Mouse (Mus musculus) gastrocnemius, postnatal 36 days (tissue): Measurements from ENCODE around the gene Fam104a. TPM values are rescaled to one million over a fixed set of nuclear protein-coding genes. Genes with fewer than 3 reads are reported as not detected.

Experiments
- DNase-seq, 2 experiments: peaks; one replicate each; pipeline ENCODE4 v3.0.0; 2022
- intact Hi-C: fragments of 180-260 bp; cut with DNase I; formaldehyde crosslinking; loops from one replicate; pipeline ENCODE4 v1.15.1; 2025
- total RNA-seq, 2 experiments: library from RNA; stranded (reverse); gene quantifications; 2 replicates each; pipeline ENCODE4 v1.2.3; 2021

Fam104a gene
- total RNA-seq, 2 experiments from 2014 or later = 26.7 to 27.6 TPM

DNA sequence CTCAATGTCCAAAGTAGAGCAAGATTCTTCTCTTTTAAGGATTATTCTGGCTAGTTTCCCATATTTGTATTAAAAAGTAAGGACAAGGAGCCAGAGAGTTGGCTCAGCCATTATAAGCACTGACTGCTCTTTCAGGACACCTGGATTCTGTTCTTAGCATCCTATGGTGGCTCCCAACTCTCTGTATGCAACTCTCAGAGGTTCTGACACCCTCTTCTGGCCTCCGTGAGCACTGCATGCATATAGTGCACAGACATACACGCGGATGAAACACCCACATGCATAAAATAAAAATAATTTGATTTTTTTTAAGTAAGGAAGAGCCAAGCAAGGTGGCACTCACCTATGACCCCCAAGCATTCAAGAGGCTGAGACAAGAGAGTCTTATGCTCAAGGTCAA is 38.8 kb downstream of the Fam104a start:
- intact Hi-C loops = loop anchor here (5.0 kb wide), 1 partner anchor 37 kb away; the partner anchor contains the start of genes D11Wsu47e and Fam104a
- DNase-seq = no peak

DNA sequence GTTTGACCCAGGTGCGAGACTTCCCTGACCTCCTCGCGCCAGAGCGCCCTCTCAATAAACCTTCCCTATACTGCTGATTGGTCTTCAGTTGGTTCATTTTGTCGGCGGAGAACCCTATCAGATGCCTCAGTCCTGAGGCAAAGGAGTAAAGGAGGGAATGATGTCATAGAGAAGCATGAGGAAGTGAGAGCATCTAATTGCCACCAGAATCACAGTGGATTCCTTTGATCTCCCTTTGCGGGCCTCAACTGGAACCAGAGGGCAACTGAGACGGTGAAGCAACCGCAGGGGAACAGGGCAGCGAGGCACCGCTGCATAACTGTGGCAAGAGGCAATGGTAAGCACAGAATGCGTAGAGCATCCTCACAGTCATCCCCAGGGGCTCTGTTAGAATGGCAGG is 45.3 kb downstream of the Fam104a start:
- no peak for DNase-seq
- intact Hi-C loops = no loop called here

DNA sequence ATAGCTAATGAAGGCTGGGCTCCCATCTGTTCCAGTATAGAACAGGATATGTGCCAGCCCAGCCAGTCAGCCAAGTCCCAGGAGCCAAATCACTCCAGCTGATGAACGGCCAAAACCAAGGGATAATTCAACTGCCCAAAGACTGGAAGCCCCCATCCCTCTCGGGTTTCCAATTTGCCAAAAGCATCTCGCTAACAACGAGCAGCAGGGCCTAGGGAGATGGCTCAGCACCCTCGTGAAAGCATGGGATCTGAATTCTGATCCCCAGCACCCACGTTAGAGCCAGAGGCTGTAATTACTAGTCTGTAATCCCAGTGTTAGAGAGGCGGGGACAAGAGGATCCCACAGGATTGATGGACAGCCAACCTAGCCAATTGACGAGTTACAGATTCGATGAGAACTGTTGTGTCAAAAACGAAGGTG is 49.2 kb downstream of the Fam104a start:
- intact Hi-C loops = no loop called here
- DNase-seq = peak in 1 of 2 experiments; percentile 2

DNA sequence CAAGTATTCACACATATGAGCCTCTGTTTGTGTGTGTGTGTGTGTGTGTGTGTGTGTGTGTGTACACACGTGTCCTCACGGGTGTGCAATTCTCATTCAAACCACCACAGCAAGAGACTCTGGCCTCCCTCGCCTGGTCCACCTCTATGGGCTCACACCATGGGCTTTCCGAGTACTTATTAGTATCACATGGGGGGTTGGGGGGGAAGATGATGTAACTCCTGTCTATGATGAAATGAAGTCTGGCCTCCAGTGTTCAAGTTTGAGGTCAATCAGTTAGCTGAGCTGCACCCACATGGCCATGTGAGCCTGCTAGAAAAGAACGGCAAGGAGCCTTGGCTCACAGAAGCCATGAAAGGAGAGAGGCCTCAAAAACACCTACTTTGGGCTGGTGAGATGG is 50.6 kb downstream of the Fam104a start:
- intact Hi-C loops = no loop called here
- DNase-seq = no peak

DNA sequence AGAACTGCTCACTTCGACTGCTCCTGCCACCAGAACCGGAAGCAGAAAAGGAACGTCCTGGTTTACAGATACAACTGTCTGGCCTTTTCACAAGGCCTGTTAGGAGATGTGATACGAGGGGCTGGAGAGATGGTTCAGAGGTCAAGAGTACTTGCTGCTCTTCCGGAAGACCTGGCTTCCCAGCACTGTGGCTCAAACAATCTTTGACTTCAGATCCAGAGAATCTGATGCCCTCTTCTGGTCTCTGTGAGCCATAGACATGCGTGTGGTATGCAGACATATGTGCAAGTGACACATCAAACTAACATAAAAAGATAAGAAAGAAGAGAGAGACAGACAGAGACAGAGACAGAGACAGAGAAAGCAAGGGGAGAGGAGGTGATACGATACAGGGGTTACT is 51.7 kb downstream of the Fam104a start:
- intact Hi-C loops = no loop called here
- no peak for DNase-seq

DNA sequence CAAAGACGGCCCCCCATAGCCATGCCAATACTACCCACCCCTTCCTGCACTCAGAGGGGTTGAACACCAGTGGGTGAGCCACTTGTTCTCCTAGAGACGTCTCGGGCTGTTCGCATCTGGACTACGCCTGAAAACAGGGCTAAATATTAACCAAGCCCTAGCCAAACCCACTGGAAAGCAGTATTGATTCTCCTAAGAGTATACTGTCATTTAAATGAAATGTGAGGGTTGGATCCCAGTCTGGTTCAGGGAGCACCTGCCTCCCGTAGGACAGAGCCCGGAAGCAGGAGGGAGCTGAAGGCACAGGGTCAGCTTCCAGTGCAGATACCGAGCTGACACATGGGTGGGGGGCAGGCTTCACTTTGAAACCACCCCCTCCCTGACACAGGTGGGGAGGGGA is 52.1 kb downstream of the Fam104a start:
- intact Hi-C loops = no loop called here
- DNase-seq = no peak

DNA sequence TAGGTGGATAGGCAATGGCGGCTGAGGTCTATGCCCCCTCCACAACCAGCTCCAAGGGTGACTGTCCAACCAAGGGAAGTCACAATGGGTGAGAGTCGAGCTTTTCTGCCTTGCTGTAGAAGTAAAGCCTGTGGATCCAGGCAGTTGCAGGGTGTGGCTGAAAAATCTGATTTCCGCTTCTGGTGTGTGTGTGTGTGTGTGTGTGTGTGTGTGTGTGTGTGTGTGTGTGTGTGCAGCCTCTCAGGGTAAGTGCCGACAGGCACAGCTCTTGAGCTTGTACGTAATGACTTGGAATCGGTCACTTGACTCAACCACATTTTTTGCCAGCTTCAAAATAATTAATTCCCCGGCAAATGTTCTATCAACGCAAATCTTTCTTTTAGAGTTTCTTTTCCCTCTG is 52.7 kb downstream of the Fam104a start:
- no peak for DNase-seq
- intact Hi-C loops = no loop called here

DNA sequence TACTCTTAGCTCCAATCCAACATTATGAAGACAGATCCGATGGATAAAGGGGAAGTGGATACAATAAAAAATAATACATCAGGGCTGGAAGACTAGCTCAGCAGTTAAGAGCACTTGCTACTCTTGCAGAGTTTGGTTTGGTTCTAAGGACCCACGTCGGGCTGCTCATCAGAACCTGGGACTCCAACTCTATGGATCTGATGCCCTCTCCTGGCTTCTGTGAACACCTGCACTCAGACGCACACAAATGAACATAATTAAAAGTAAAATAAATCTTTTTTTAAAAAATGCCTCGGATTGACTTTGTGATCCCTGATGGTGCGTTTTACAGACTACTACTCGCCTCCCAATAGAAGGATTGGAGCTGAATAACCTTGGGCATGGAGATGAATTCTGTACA is 53.3 kb downstream of the Fam104a start:
- intact Hi-C loops = no loop called here
- no peak for DNase-seq

DNA sequence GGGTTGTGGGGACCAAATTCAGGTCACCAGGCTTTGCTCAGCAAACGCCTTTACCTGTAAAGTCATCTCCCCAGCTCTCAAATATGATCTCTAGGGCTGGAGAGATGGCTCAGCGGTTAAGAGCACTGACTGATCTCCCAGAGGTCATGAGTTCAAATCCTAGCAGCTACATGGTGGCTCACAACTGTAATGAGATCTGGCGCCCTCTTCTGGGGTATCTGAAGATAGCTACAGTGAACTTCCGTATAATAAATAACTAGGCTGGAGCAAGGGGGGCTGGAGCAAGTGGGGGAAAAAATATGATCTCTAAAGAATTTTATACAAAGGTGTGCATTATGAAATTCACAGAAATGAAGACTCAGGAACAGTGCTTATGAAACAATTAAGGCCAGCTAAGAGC is 56.2 kb downstream of the Fam104a start:
- DNase-seq = no peak
- intact Hi-C loops = no loop called here

DNA sequence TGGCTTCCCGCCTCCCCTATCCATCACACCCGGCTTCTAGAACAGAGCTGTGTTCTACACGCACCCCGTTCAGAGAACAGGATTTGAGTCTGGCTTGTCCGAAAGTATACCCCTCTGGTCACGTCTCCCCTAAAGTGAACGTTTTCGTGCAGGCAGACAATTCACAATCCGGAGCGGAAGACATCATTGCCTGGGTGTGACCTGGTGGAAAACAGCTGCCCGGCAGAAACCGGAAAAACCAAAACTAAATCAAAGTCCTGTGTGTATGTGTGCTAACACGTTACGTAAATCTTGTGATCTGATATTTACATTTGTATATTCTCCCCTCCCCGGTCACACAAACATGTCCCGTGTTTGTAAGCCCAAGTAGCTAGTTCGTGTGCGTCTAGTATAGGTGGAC is 58.5 kb downstream of the Fam104a start:
- DNase-seq = no peak
- intact Hi-C loops = no loop called here

DNA sequence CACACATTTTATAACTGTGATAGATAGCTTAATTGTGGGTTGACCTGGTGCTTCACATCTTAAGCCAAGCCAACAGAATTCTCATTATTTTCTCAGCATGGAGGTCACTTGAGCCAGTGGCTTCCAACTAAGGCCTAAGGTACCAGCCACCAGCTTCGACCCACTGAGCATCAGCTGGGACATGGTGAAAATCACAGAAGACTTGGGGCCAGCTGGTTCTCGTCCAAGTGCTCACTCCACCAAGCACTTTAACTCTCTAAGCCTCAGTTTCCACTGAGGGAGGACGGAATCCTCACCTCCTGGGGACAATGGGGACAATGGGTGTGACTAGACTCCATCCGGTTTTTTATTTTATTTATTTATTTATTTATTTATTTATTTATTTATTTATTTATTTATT is 61.9 kb downstream of the Fam104a start:
- DNase-seq = no peak
- intact Hi-C loops = loop anchor here (5.0 kb wide), 1 partner anchor 440 kb away; no protein-coding TSS in a partner anchor

DNA sequence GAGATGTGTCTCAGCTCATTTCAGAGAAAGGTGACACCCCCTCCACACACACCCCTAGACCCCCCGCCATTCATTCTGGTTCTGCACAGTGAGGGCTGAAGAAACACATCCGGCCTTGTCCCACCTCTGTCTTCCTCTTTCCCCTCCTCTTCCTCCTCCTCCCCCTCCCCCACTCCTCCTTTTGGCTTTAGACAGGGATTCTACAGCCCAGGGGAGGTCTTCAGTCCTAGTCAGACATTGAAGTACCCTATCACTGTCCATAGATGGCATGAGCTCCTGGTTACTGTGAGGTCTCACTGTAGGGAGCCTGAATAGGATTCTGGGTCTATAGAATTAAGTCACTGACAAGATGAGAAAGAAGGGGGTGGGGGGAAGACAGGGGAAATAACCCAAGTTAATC is 63.0 kb downstream of the Fam104a start:
- DNase-seq = no peak
- intact Hi-C loops = loop anchor here (5.0 kb wide), 1 partner anchor 439 kb away; no protein-coding TSS in a partner anchor

DNA sequence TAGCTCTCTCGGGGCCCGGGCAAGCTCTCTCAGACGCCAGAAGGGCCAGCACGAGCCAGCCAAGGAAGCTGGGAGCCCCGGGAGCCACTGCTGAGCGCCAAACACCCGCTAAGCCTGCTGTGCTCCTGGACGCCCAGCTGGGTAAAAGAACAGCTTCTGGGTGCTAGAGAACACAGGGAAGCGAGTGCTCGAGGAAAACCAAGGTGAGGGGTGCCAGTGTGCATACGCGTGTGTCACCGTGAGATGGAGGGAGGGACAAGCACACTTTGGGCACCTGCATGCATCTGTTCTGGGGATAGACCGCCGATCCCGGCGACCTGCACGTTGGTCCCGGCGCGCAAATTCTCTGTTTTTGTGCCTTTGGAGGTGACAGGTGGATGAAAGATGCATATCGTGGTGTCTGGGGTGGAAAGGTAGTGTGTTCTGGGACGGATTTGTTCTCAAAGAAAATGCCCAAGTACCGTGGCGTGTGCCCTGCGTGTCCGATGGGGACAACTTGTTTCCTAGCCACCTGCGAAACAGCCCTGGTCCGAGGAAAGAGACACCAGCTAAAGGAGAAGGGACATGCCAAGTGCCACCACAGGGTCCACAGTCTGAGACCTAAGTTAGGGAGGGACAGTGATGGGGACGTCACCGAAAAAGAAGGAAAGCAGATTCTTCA is 64.4 kb downstream of the Fam104a start:
- no peak for DNase-seq
- intact Hi-C loops = loop anchor here (2.0 to 10.0 kb wide), 3 partner anchors 115 to 437 kb away; no protein-coding TSS in a partner anchor

DNA sequence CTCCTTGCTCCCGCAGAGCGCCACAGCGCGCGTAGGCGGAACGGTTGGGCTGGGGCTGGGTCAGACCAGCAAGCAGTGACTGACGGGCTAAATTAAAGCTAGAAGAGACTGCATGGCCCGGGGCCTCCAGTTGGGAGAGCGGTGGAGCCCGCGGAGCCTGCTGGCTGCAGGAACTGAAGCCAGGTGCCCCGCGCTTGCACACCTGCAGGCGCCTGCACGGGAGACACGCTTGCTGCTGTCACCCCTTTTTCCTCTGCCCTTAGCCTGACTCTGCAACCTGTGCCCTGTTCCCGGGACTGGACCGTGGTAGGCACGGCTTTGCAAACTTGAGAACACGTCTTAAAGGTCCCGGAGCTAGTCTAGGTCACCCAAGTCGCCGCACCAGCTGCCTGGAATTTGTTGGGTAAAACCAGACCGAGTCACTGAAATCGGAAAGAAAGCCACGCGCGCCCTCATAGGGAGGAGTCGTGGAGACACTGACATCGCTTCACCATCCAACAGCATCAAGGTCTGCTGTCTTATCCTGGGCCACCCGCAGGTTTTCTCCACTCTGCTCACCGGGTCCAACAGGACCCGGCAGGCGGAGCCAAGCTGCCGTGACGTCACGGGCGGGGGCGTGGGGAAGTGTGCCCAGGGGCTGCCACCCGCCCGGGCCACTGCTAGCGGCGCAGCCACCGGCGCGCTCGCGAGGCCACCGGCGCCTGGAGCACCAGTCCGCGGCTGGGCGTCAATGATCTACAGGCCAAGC is 65.1 kb downstream of the Fam104a start, which contains the start of gene Sstr2:
Gene Sstr2 (plus strand): TSS at position 671 of the 748 bp plus-strand sequence.
- peak; percentile 14 to 21 for DNase-seq
- intact Hi-C loops = loop anchor here (2.0 to 10.0 kb wide), 2 partner anchors 114 to 324 kb away; no protein-coding TSS in a partner anchor

DNA sequence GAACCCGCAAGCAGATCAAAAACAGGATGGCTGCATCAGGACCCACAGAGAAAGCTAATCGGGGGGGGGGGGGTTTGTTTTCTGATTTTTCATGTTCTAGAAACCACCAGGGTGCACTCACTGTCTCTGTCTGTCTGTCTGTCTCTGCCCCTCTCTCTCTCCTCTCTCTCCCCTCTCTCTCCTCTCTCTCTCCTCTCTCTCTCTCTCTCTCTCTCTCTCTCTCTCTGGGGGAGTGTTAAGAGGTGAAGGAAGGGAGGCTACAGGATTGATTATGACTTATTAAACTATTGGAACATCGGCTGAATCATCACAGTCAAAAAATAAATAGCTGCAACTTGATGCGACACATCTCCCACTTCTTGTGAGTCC is 65.7 kb downstream of the Fam104a start:
- intact Hi-C loops = loop anchor here (2.0 to 10.0 kb wide), 2 partner anchors 113 to 323 kb away; no protein-coding TSS in a partner anchor
- no peak for DNase-seq

DNA sequence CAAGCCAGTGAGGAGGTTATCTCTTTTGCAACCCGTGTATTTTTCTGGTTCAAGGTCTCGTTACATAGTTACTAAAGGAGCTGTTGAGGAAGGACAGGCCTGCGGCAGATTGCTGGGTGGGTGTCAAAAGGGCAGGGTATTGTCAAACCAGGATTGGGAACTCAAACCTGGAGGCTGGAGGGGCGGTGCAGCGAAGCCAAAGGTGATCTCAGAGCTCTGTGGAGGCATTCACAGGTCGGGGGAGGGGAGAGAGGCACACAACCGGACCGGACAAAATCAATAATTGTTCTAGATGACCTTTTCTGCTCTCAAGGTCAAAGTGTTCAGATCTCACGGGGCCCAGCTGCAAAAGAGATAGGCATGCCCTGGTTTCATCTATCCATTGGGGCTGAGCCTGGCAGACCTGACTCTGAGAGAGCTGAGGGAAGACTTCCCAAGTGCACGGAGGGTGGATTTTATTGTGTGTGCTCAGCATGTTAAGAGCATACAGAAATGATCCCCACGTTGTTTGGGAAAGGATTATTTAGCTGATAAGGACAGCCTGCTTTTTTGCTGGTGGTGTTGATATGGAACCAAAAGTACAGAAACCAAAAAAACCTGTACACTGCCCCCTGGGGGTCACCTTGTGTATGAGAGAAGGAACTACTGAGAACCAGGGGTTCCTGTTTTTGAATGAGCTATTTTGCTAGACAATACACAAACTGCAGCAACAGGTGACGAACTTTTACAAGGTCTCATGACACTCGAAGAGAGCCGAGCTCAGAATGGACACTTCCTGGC is 66.6 kb downstream of the Fam104a start:
- intact Hi-C loops = loop anchor here (10.0 kb wide), 1 partner anchor 113 kb away; no protein-coding TSS in a partner anchor
- peak in 1 of 2 experiments; percentile 25 for DNase-seq

DNA sequence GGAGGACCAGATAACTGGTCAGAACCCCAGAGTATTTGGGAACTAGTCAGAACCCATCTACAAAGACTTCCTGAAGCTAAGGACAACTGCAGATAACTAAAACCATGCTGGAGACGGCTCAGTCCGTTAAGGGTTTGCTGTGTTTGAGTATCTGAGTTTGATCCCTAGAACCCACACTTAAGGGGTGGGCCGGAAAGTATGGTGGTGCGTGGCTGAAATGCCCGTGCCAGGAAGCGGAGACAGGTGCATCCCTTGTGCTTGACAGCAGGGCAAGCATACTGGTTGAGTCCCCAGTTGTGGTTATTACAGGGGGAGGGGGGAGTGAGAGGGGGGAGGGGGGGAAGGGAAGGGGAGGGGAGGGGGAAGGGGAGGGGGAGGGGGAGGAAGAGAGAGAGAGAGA is 69.5 kb downstream of the Fam104a start:
- no peak for DNase-seq
- intact Hi-C loops = loop anchor here (5.0 to 10.0 kb wide), 2 partner anchors 110 to 437 kb away; no protein-coding TSS in a partner anchor

DNA sequence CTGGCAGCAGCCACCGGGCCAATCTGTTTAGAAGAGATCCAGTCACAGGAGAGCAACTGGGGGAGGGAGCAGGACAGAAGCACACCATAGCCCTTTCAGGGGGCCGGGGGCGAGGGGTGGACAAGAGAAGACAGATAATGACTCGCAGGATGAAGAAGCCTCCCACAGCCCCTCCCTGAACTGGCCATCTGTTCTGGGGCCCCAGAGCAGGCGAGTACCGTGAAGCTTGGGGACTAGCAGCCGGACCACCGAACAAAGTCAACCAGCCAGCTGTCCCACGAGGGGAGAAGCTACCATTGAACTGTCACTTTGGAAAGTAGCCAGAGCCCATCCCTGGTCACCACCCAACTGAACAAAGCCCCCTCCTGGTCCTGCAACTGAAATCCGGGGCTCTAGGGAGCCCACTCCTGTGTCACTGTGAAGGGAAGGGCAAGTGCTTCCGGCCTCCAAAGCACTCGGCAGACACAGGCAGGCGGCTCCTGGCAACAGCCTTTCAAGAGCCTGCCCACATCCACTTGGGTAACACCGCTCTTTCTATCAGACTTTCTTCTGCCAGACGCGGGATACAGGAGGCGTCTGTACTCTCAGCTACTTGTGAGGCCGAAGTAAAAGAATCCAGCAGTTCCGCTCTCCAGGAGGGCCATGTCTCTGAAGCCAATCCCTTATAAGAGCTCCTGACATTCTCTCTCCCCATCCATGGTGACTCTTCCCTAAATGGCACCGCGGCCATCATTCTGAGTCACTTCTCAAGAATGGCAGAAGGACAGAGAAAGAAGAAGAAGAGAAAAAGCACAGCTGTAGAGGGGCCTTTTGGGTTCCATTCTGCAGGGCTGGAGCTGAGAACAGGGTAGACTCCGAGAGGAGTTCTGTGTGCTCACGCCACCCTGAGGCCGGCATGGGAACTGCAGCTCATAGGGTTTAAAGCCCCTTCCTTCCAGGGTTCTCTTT is 72.0 kb downstream of the Fam104a start:
- intact Hi-C loops = loop anchor here (5.0 to 10.0 kb wide), 2 partner anchors 107 to 435 kb away; no protein-coding TSS in a partner anchor
- peak; percentile 29 to 40 for DNase-seq
